Mouse (Mus musculus) intestine, embryonic 16.5 days (tissue): ENCODE measurements around the gene Gpx4. TPM values are rescaled to one million over a fixed set of nuclear protein-coding genes. Genes with fewer than 3 reads are reported as not detected.
"Not testable (repeated sequence)": the region's sequence is repeated elsewhere in the genome, so short reads cannot be mapped to it uniquely, and the experiment has no call there.

Experiments
- ATAC-seq: fragments of 200-750 bp; cut with Nextera tagmentation; 2 replicates; pipeline ENCODE4 v1.8.0; 2017; ENCODE audit warnings: moderate TSS enrichment, moderate library complexity
- H3K27ac ChIP-seq: fragments of 300-500 bp; sonication (generic); 2 replicates; pipeline ENCODE4 v1.5.1; 2014; ENCODE audit warnings: mild to moderate bottlenecking, low read length
- H3K27me3 ChIP-seq: fragments of 300-500 bp; sonication (generic); replicated peaks from 2 replicates; pipeline ENCODE4 v1.6.1; 2014; ENCODE audit warnings: low read length, control low read depth, mixed read lengths; ENCODE audit not compliant: control insufficient read depth, insufficient read depth
- H3K36me3 ChIP-seq: fragments of 300-500 bp; sonication (generic); 2 replicates; pipeline ENCODE4 v1.6.1; 2014; ENCODE audit warnings: low read length, control low read depth; ENCODE audit not compliant: control insufficient read depth, insufficient read depth
- H3K4me1 ChIP-seq: fragments of 300-500 bp; sonication (generic); 2 replicates; pipeline ENCODE4 v1.6.1; 2014; ENCODE audit warnings: low read length, control low read depth, mixed read lengths; ENCODE audit not compliant: control insufficient read depth, insufficient read depth
- H3K4me2 ChIP-seq: fragments of 300-500 bp; sonication (generic); 2 replicates; pipeline ENCODE4 v1.6.1; 2014; ENCODE audit warnings: low read depth, low read length, control low read depth
- H3K4me3 ChIP-seq: fragments of 300-500 bp; sonication (generic); 2 replicates; pipeline ENCODE4 v1.5.1; 2014; ENCODE audit warnings: mild to moderate bottlenecking, low read length
- H3K9ac ChIP-seq: fragments of 300-500 bp; sonication (generic); 2 replicates; pipeline ENCODE4 v1.6.1; 2014; ENCODE audit warnings: low read depth, low read length
- H3K9me3 ChIP-seq: fragments of 300-500 bp; sonication (generic); 2 replicates; pipeline ENCODE4 v1.6.1; 2016; ENCODE audit warnings: low read length, control low read depth; ENCODE audit not compliant: control insufficient read depth
- WGBS: fragments of 180-500 bp; shearing (Covaris S2); extraction: QIAGEN DNeasy Blood & Tissue Kit; methylation state at CpG from one replicate; pipeline ENCODE4 v1.1.7; 2014; 5-methylcytosine and 5-hydroxymethylcytosine counted together
- polyA plus RNA-seq: library from polyadenylated mRNA; unstranded; fragments of >200 nt; fragmentation: Nextera tagmentation; extraction: Ambion mirVana; gene quantifications from 2 replicates; pipeline ENCODE4 v1.2.1, GENCODE M21; 2015

Gene Gpx4
- polyA plus RNA-seq, 1 experiment from 2014 or later, result 942 TPM

- WGBS, result 34% methylated on average over 13 of the region's 14 CpGs
- H3K4me2 ChIP-seq, result 0 out of 2 replicates have a peak overlapping the region, but pooled peaks have one; percentile 18
- peak overlapping the region; percentile 34 for H3K9ac ChIP-seq
- H3K4me1 ChIP-seq, result peaks cover 48% of the 10 kb centered on the region
- H3K27ac ChIP-seq, result peak overlapping the region; percentile 85
- H3K4me3 ChIP-seq, result no peak overlapping the region
- peak; percentile 36 for ATAC-seq
- H3K9me3 ChIP-seq, result no peaks in the 10 kb centered on the region
- H3K27me3 ChIP-seq, result no peaks in the 10 kb centered on the region
- peaks cover 5% of the 10 kb centered on the region; the same call in 1 of the 2 replicates for H3K36me3 ChIP-seq
Observed at GRCm38 (mm10) chr10:80051618-80052373, 4.8 kb downstream of the Gpx4 start.

GRCm38 (mm10) chr10:80052374-80052764 lies 5.4 kb downstream of the Gpx4 start:
- Histone ChIP-seq H3K27me3 (no peaks in the 10 kb centered on the region), H3K4me3 (no peak overlapping the region), H3K4me2 (no peak overlapping the region), H3K9ac (peak overlapping the region; percentile 34; the same call in 1 of the 2 replicates), H3K4me1 (peaks cover 46% of the 10 kb centered on the region), H3K9me3 (no peaks in the 10 kb centered on the region), H3K36me3 (peaks cover 5% of the 10 kb centered on the region; the same call in 1 of the 2 replicates), H3K27ac (peak overlapping the region; percentile 85)
- 84% methylated on average over 5 of the region's 5 CpGs for WGBS
- ATAC-seq, result no peak

- Histone ChIP-seq H3K27ac (peak overlapping the region; percentile 99), H3K27me3 (no peaks in the 10 kb centered on the region), H3K9me3 (no peaks in the 10 kb centered on the region), H3K4me3 (peak overlapping the region; percentile 88), H3K4me1 (peaks cover 41% of the 10 kb centered on the region), H3K4me2 (peak overlapping the region; percentile 75), H3K36me3 (peaks cover 11% of the 10 kb centered on the region), H3K9ac (peak overlapping the region; percentile 99)
- WGBS, result 1% methylated on average over 47 of the region's 47 CpGs
- peak; percentile 93 for ATAC-seq
Observed at GRCm38 (mm10) chr10:80053259-80053780, 6.4 kb downstream of the Gpx4 start.

- Histone ChIP-seq H3K4me3 (peak overlapping the region; percentile 88), H3K4me2 (peak overlapping the region; percentile 75), H3K9ac (peak overlapping the region; percentile 99), H3K27me3 (no peaks in the 10 kb centered on the region), H3K4me1 (peaks cover 37% of the 10 kb centered on the region), H3K27ac (peak overlapping the region; percentile 99), H3K9me3 (no peaks in the 10 kb centered on the region), H3K36me3 (peaks cover 14% of the 10 kb centered on the region)
- under 1% methylated on average over 77 of the region's 77 CpGs for WGBS
- peak; percentile 53 for ATAC-seq
Observed at GRCm38 (mm10) chr10:80053831-80054815, 7.2 kb downstream of the Gpx4 start.

GRCm38 (mm10) chr10:80054911-80055310 lies 7.9 kb downstream of the Gpx4 start:
- WGBS, result 10% methylated on average over 3 of the region's 3 CpGs
- not testable (repeated sequence) for H3K27me3 ChIP-seq, H3K9me3 ChIP-seq, ATAC-seq
- H3K27ac ChIP-seq, result peak overlapping the region; percentile 99
- H3K4me2 ChIP-seq, result peak overlapping the region; percentile 75
- peaks cover 14% of the 10 kb centered on the region for H3K36me3 ChIP-seq
- peak overlapping the region; percentile 88 for H3K4me3 ChIP-seq
- H3K4me1 ChIP-seq, result peaks cover 37% of the 10 kb centered on the region
- peak overlapping the region; percentile 99 for H3K9ac ChIP-seq

GRCm38 (mm10) chr10:80055364-80055763 lies 8.4 kb downstream of the Gpx4 start:
- WGBS, result 73% methylated on average over 5 of the region's 5 CpGs
- H3K4me3 ChIP-seq, result peak overlapping the region; percentile 88

GRCm38 (mm10) chr10:80055891-80056290 lies 8.9 kb downstream of the Gpx4 start:
- H3K4me3 ChIP-seq, result peak overlapping the region; percentile 88
- H3K27me3 ChIP-seq, result no peaks in the 10 kb centered on the region
- peak overlapping the region; percentile 75; the same call in 1 of the 2 replicates for H3K4me2 ChIP-seq
- WGBS, result 69% methylated on average over 9 of the region's 10 CpGs
- peaks cover 14% of the 10 kb centered on the region for H3K36me3 ChIP-seq
- no peaks in the 10 kb centered on the region for H3K9me3 ChIP-seq
- peak overlapping the region; percentile 65 for H3K27ac ChIP-seq
- H3K4me1 ChIP-seq, result peaks cover 32% of the 10 kb centered on the region
- H3K9ac ChIP-seq, result peak overlapping the region; percentile 99; the same call in 1 of the 2 replicates
- no peak for ATAC-seq

More at GRCm38 (mm10) chr10:80055364-80055763, 8.4 kb downstream of the Gpx4 start:
- ATAC-seq, result no peak
- peak overlapping the region; percentile 65 for H3K27ac ChIP-seq
- H3K9me3 ChIP-seq, result no peaks in the 10 kb centered on the region
- peaks cover 37% of the 10 kb centered on the region for H3K4me1 ChIP-seq
- H3K27me3 ChIP-seq, result no peaks in the 10 kb centered on the region
- H3K9ac ChIP-seq, result peak overlapping the region; percentile 99
- peak overlapping the region; percentile 75 for H3K4me2 ChIP-seq
- peaks cover 14% of the 10 kb centered on the region for H3K36me3 ChIP-seq

- Histone ChIP-seq H3K4me1 (peaks cover 26% of the 10 kb centered on the region), H3K9me3 (no peaks in the 10 kb centered on the region), H3K4me2 (peak overlapping the region; percentile 32; the same call in 1 of the 2 replicates), H3K36me3 (peaks cover 16% of the 10 kb centered on the region), H3K4me3 (no peak overlapping the region; the same call in 1 of the 2 replicates), H3K27me3 (no peaks in the 10 kb centered on the region), H3K27ac (peak overlapping the region; percentile 40), H3K9ac (peak overlapping the region; percentile 35; the same call in 1 of the 2 replicates)
- ATAC-seq, result no peak
- WGBS, result 82% methylated on average over 4 of the region's 4 CpGs
Observed at GRCm38 (mm10) chr10:80056506-80056905, 9.5 kb downstream of the Gpx4 start.
